Mouse (Mus musculus): ENCODE measurements around the gene Tgfbr3. TPM values are rescaled to one million over a fixed set of nuclear protein-coding genes. Genes with fewer than 3 reads are reported as not detected.

The Tgfbr3 gene
- polyA plus RNA-seq, 1 experiment from 2014 or later: 38.2 TPM

GRCm38 (mm10) chr5:107156096-107156495 lies 133.3 kb downstream of the Tgfbr3 start:
- Histone ChIP-seq H3K4me3 (ENCODE audit: low read depth, low read length) (no peak overlapping the region), H3K9me3 (replicated peaks; ENCODE audit: control insufficient read depth, low read length) (no peaks in the 10 kb centered on the region), H3K36me3 (ENCODE audit: control insufficient read depth, insufficient read depth, low read length) (peaks cover 3% of the 10 kb centered on the region; the same call in 1 of the 2 replicates), H3K4me1 (ENCODE audit: control insufficient read depth, insufficient read depth, low read length) (peaks cover 8% of the 10 kb centered on the region), H3K4me2 (no peak overlapping the region), H3K27ac (ENCODE audit: low read depth, low read length) (no peak overlapping the region), H3K9ac (ENCODE audit: low read depth, low read length) (no peak overlapping the region), H3K27me3 (ENCODE audit: control insufficient read depth, insufficient read depth, low read length) (no peaks in the 10 kb centered on the region)
- no peak for ATAC-seq (replicated peaks; ENCODE audit: insufficient number of reproducible peaks, low FRiP score, low TSS enrichment)
- 85% methylated on average over 3 of the region's 3 CpGs for WGBS (ENCODE audit: insufficient replicate concordance)

GRCm38 (mm10) chr5:107152989-107153388 lies 136.4 kb downstream of the Tgfbr3 start:
- Histone ChIP-seq H3K27me3 (ENCODE audit: control insufficient read depth, insufficient read depth, low read length) (no peaks in the 10 kb centered on the region), H3K9me3 (replicated peaks; ENCODE audit: control insufficient read depth, low read length) (no peaks in the 10 kb centered on the region), H3K36me3 (ENCODE audit: control insufficient read depth, insufficient read depth, low read length) (peaks cover 3% of the 10 kb centered on the region; the same call in 1 of the 2 replicates), H3K27ac (ENCODE audit: low read depth, low read length) (no peak overlapping the region), H3K9ac (ENCODE audit: low read depth, low read length) (no peak overlapping the region), H3K4me1 (ENCODE audit: control insufficient read depth, insufficient read depth, low read length) (peaks cover 9% of the 10 kb centered on the region), H3K4me2 (no peak overlapping the region), H3K4me3 (ENCODE audit: low read depth, low read length) (no peak overlapping the region)
- no peak for ATAC-seq (replicated peaks; ENCODE audit: insufficient number of reproducible peaks, low FRiP score, low TSS enrichment)
- 80% methylated on average over 4 of the region's 4 CpGs for WGBS (ENCODE audit: insufficient replicate concordance)

- WGBS (ENCODE audit: insufficient replicate concordance): 70% methylated on average over 3 of the region's 3 CpGs
These were observed 138.1 kb downstream of the Tgfbr3 start for GRCm38 (mm10) chr5:107151320-107151719.

GRCm38 (mm10) chr5:107150555-107151312 lies 138.7 kb downstream of the Tgfbr3 start:
- H3K4me3 ChIP-seq (ENCODE audit: low read depth, low read length): no peak overlapping the region
- no peak overlapping the region for H3K9ac ChIP-seq (ENCODE audit: low read depth, low read length)
- peaks cover 12% of the 10 kb centered on the region for H3K4me1 ChIP-seq (ENCODE audit: control insufficient read depth, insufficient read depth, low read length)
- H3K27ac ChIP-seq (ENCODE audit: low read depth, low read length): no peak overlapping the region
- peaks cover 3% of the 10 kb centered on the region; the same call in 1 of the 2 replicates for H3K36me3 ChIP-seq (ENCODE audit: control insufficient read depth, insufficient read depth, low read length)
- no peak overlapping the region for H3K4me2 ChIP-seq
- WGBS (ENCODE audit: insufficient replicate concordance): 61% methylated on average over 9 of the region's 9 CpGs
- no peaks in the 10 kb centered on the region for H3K9me3 ChIP-seq (replicated peaks; ENCODE audit: control insufficient read depth, low read length)
- H3K27me3 ChIP-seq (ENCODE audit: control insufficient read depth, insufficient read depth, low read length): no peaks in the 10 kb centered on the region
- ATAC-seq (replicated peaks; ENCODE audit: insufficient number of reproducible peaks, low FRiP score, low TSS enrichment): no peak

More at GRCm38 (mm10) chr5:107151320-107151719, 138.1 kb downstream of the Tgfbr3 start:
- Histone ChIP-seq H3K9ac (ENCODE audit: low read depth, low read length) (no peak overlapping the region), H3K27ac (ENCODE audit: low read depth, low read length) (no peak overlapping the region), H3K9me3 (replicated peaks; ENCODE audit: control insufficient read depth, low read length) (no peaks in the 10 kb centered on the region), H3K4me2 (no peak overlapping the region), H3K4me1 (ENCODE audit: control insufficient read depth, insufficient read depth, low read length) (peaks cover 6% of the 10 kb centered on the region), H3K36me3 (ENCODE audit: control insufficient read depth, insufficient read depth, low read length) (peaks cover 3% of the 10 kb centered on the region; the same call in 1 of the 2 replicates), H3K27me3 (ENCODE audit: control insufficient read depth, insufficient read depth, low read length) (no peaks in the 10 kb centered on the region), H3K4me3 (ENCODE audit: low read depth, low read length) (no peak overlapping the region)
- no peak for ATAC-seq (replicated peaks; ENCODE audit: insufficient number of reproducible peaks, low FRiP score, low TSS enrichment)

GRCm38 (mm10) chr5:107147951-107148766 lies 141.3 kb downstream of the Tgfbr3 start:
- H3K27ac ChIP-seq (ENCODE audit: low read depth, low read length): no peak overlapping the region
- H3K27me3 ChIP-seq (ENCODE audit: control insufficient read depth, insufficient read depth, low read length): no peaks in the 10 kb centered on the region; the same call in 1 of the 2 replicates
- H3K36me3 ChIP-seq (ENCODE audit: control insufficient read depth, insufficient read depth, low read length): no peaks in the 10 kb centered on the region; the same call in 1 of the 2 replicates
- 66% methylated on average over 13 of the region's 13 CpGs for WGBS (ENCODE audit: insufficient replicate concordance)
- peaks cover 13% of the 10 kb centered on the region for H3K4me1 ChIP-seq (ENCODE audit: control insufficient read depth, insufficient read depth, low read length)
- H3K9ac ChIP-seq (ENCODE audit: low read depth, low read length): no peak overlapping the region
- no peak for ATAC-seq (replicated peaks; ENCODE audit: insufficient number of reproducible peaks, low FRiP score, low TSS enrichment)
- no peak overlapping the region for H3K4me2 ChIP-seq
- no peak overlapping the region for H3K4me3 ChIP-seq (ENCODE audit: low read depth, low read length)
- no peaks in the 10 kb centered on the region for H3K9me3 ChIP-seq (replicated peaks; ENCODE audit: control insufficient read depth, low read length)

- ATAC-seq (replicated peaks; ENCODE audit: insufficient number of reproducible peaks, low FRiP score, low TSS enrichment): no peak
- Histone ChIP-seq H3K9ac (ENCODE audit: low read depth, low read length) (no peak overlapping the region), H3K27ac (ENCODE audit: low read depth, low read length) (no peak overlapping the region), H3K4me3 (ENCODE audit: low read depth, low read length) (no peak overlapping the region), H3K4me1 (ENCODE audit: control insufficient read depth, insufficient read depth, low read length) (peaks cover 13% of the 10 kb centered on the region), H3K9me3 (replicated peaks; ENCODE audit: control insufficient read depth, low read length) (no peaks in the 10 kb centered on the region), H3K4me2 (no peak overlapping the region), H3K27me3 (ENCODE audit: control insufficient read depth, insufficient read depth, low read length) (no peaks in the 10 kb centered on the region; the same call in 1 of the 2 replicates), H3K36me3 (ENCODE audit: control insufficient read depth, insufficient read depth, low read length) (no peaks in the 10 kb centered on the region; the same call in 1 of the 2 replicates)
These were observed 142.0 kb downstream of the Tgfbr3 start for GRCm38 (mm10) chr5:107147413-107147812.

- no peak overlapping the region for H3K4me3 ChIP-seq (ENCODE audit: low read depth, low read length)
- peaks cover 15% of the 10 kb centered on the region for H3K4me1 ChIP-seq (ENCODE audit: control insufficient read depth, insufficient read depth, low read length)
- no peaks in the 10 kb centered on the region for H3K36me3 ChIP-seq (ENCODE audit: control insufficient read depth, insufficient read depth, low read length)
- ATAC-seq (replicated peaks; ENCODE audit: insufficient number of reproducible peaks, low FRiP score, low TSS enrichment): no peak
- no peaks in the 10 kb centered on the region for H3K9me3 ChIP-seq (replicated peaks; ENCODE audit: control insufficient read depth, low read length)
- 75% methylated on average over 11 of the region's 11 CpGs for WGBS (ENCODE audit: insufficient replicate concordance)
- no peak overlapping the region for H3K9ac ChIP-seq (ENCODE audit: low read depth, low read length)
- H3K4me2 ChIP-seq: no peak overlapping the region
- H3K27me3 ChIP-seq (ENCODE audit: control insufficient read depth, insufficient read depth, low read length): no peaks in the 10 kb centered on the region; the same call in 1 of the 2 replicates
- H3K27ac ChIP-seq (ENCODE audit: low read depth, low read length): no peak overlapping the region
These were observed 143.3 kb downstream of the Tgfbr3 start for GRCm38 (mm10) chr5:107146111-107146616.

GRCm38 (mm10) chr5:107145125-107145524 lies 144.3 kb downstream of the Tgfbr3 start:
- WGBS (ENCODE audit: insufficient replicate concordance): 70% methylated on average over 4 of the region's 4 CpGs
- H3K4me1 ChIP-seq (ENCODE audit: control insufficient read depth, insufficient read depth, low read length): 0 out of 2 replicates have a peak, but pooled peaks cover 13% of the 10 kb centered on the region
- H3K9ac ChIP-seq (ENCODE audit: low read depth, low read length): no peak overlapping the region
- no peak overlapping the region for H3K4me3 ChIP-seq (ENCODE audit: low read depth, low read length)
- H3K9me3 ChIP-seq (replicated peaks; ENCODE audit: control insufficient read depth, low read length): no peaks in the 10 kb centered on the region
- ATAC-seq (replicated peaks; ENCODE audit: insufficient number of reproducible peaks, low FRiP score, low TSS enrichment): no peak
- no peak overlapping the region for H3K4me2 ChIP-seq
- no peaks in the 10 kb centered on the region for H3K36me3 ChIP-seq (ENCODE audit: control insufficient read depth, insufficient read depth, low read length)
- H3K27me3 ChIP-seq (ENCODE audit: control insufficient read depth, insufficient read depth, low read length): no peaks in the 10 kb centered on the region; the same call in 1 of the 2 replicates
- no peak overlapping the region for H3K27ac ChIP-seq (ENCODE audit: low read depth, low read length)

Data from heart, embryonic 11.5 days (tissue).